Mouse (Mus musculus) cerebral cortex, adult 2 months (tissue): Measurements from ENCODE around the gene Gm4450.

ENCODE experiments used
- WGBS: fragments of 180-500 bp; shearing (Covaris S2); methylation state at CpG from one replicate; pipeline ENCODE4 v1.1.7; 2018; 5-methylcytosine and 5-hydroxymethylcytosine counted together

Gene Gm4450

GRCm38 (mm10) chr3:98457026-98457425 lies at the start of gene Gm4450:
Gm4450 (minus strand) TSS chr3:98457126.
- 77% methylated on average over 1 of the region's 1 CpGs for WGBS

GRCm38 (mm10) chr3:98496762-98497161 lies 39.8 kb upstream of the Gm4450 start:
- WGBS, result no CpG with 5 or more reads among the region's 2 CpGs

- WGBS, result no CpG with 5 or more reads among the region's 1 CpGs
Measured at GRCm38 (mm10) chr3:98471057-98471456, 14.1 kb upstream of the Gm4450 start.

- 11% methylated on average over 1 of the region's 2 CpGs for WGBS
Measured at GRCm38 (mm10) chr3:98469323-98469722, 12.4 kb upstream of the Gm4450 start.

GRCm38 (mm10) chr3:98453786-98454185 lies 3.1 kb downstream of the Gm4450 start:
- WGBS, result 89% methylated on average over 5 of the region's 5 CpGs

GRCm38 (mm10) chr3:98443924-98444323 lies 13.0 kb downstream of the Gm4450 start:
- 81% methylated on average over 1 of the region's 1 CpGs for WGBS

GRCm38 (mm10) chr3:98443149-98443779 lies 13.7 kb downstream of the Gm4450 start:
- 20% methylated on average over 3 of the region's 3 CpGs for WGBS

GRCm38 (mm10) chr3:98442245-98442644 lies 14.7 kb downstream of the Gm4450 start:
- WGBS, result 48% methylated on average over 3 of the region's 3 CpGs

- 86% methylated on average over 1 of the region's 1 CpGs for WGBS
Measured at GRCm38 (mm10) chr3:98435030-98435429, 21.9 kb downstream of the Gm4450 start.

GRCm38 (mm10) chr3:98434088-98434816 lies 22.7 kb downstream of the Gm4450 start:
- 71% methylated on average over 1 of the region's 1 CpGs for WGBS

- WGBS, result 78% methylated on average over 8 of the region's 8 CpGs
Measured at GRCm38 (mm10) chr3:98428928-98429525, 27.9 kb downstream of the Gm4450 start.

- 21% methylated on average over 17 of the region's 17 CpGs for WGBS
Measured at GRCm38 (mm10) chr3:98428449-98428775, 28.5 kb downstream of the Gm4450 start.

GRCm38 (mm10) chr3:98427600-98428448 lies 29.1 kb downstream of the Gm4450 start:
- 2% methylated on average over 110 of the region's 110 CpGs for WGBS

- WGBS, result under 1% methylated on average over 23 of the region's 23 CpGs
Measured at GRCm38 (mm10) chr3:98427260-98427599, 29.7 kb downstream of the Gm4450 start.

- WGBS, result 30% methylated on average over 5 of the region's 5 CpGs
Measured at GRCm38 (mm10) chr3:98426749-98427148, 30.2 kb downstream of the Gm4450 start.

- 88% methylated on average over 4 of the region's 4 CpGs for WGBS
Measured at GRCm38 (mm10) chr3:98422926-98423325, 34.0 kb downstream of the Gm4450 start.

GRCm38 (mm10) chr3:98419786-98420070 lies 37.2 kb downstream of the Gm4450 start:
- WGBS, result 54% methylated on average over 4 of the region's 4 CpGs

- WGBS, result 53% methylated on average over 6 of the region's 6 CpGs
Measured at GRCm38 (mm10) chr3:98418991-98419785, 37.7 kb downstream of the Gm4450 start.

GRCm38 (mm10) chr3:98417328-98417727 lies 39.6 kb downstream of the Gm4450 start:
- WGBS, result 15% methylated on average over 4 of the region's 4 CpGs

GRCm38 (mm10) chr3:98416426-98417250 lies 40.3 kb downstream of the Gm4450 start:
- 63% methylated on average over 5 of the region's 5 CpGs for WGBS

- 60% methylated on average over 3 of the region's 3 CpGs for WGBS
Measured at GRCm38 (mm10) chr3:98414296-98414695, 42.6 kb downstream of the Gm4450 start.
